Mouse (Mus musculus): ENCODE results near the gene Hoxb8. TPM values are rescaled to one million over a fixed set of nuclear protein-coding genes. Genes with fewer than 3 reads are reported as not detected.

Gene Hoxb8
- polyA plus RNA-seq (2014; fragmentation: Illumina TruSeq; extraction: RNeasy Lipid Tissue Mini Kit (QIAGEN cat#74804); ENCODE audit: low read depth, low replicate concordance), result not detected

GRCm38 (mm10) chr11:96281855-96282570 lies at the start of gene Hoxb8:
Gene Hoxb8 (plus strand): TSS chr11:96281905.

GRCm38 (mm10) chr11:96270996-96271540 lies 10.6 kb upstream of the Hoxb8 start, which contains the start of gene Hoxb9:
Gene Hoxb9 (plus strand): TSS chr11:96271457.

GRCm38 (mm10) chr11:96285771-96286738 lies 4.3 kb downstream of the Hoxb8 start, which contains the start of gene Hoxb7:
Gene Hoxb7 (plus strand): TSS chr11:96286623.

GRCm38 (mm10) chr11:96291681-96292564 lies 10.2 kb downstream of the Hoxb8 start, which contains the start of gene Hoxb6:
Gene Hoxb6 (plus strand): TSS chr11:96292476.

GRCm38 (mm10) chr11:96303151-96304099 lies 21.7 kb downstream of the Hoxb8 start, which contains the start of gene Hoxb5:
Gene Hoxb5 (plus strand): TSS chr11:96303336.

GRCm38 (mm10) chr11:96317608-96318367 lies 36.1 kb downstream of the Hoxb8 start, which contains the start of gene Hoxb4:
Gene Hoxb4 (plus strand): TSS chr11:96318267.

GRCm38 (mm10) chr11:96323154-96323553 lies 41.4 kb downstream of the Hoxb8 start, which contains the start of gene Hoxb3:
Gene Hoxb3 (plus strand): TSS chr11:96323326.

Other genes with a start within 250 kb of the Hoxb8 start
- gene Snf8, start 247.0 kb upstream of the Hoxb8 start, polyA plus RNA-seq (2014; fragmentation: Illumina TruSeq; extraction: RNeasy Lipid Tissue Mini Kit (QIAGEN cat#74804); ENCODE audit: low read depth, low replicate concordance), result 20.3 TPM
- gene Ube2z, start 216.5 kb upstream of the Hoxb8 start, polyA plus RNA-seq (2014; fragmentation: Illumina TruSeq; extraction: RNeasy Lipid Tissue Mini Kit (QIAGEN cat#74804); ENCODE audit: low read depth, low replicate concordance), result 15.9 TPM
- 29.6 TPM for gene Atp5g1, start 206.2 kb upstream of the Hoxb8 start, polyA plus RNA-seq (2014; fragmentation: Illumina TruSeq; extraction: RNeasy Lipid Tissue Mini Kit (QIAGEN cat#74804); ENCODE audit: low read depth, low replicate concordance)
- gene Calcoco2, start 169.9 kb upstream of the Hoxb8 start, polyA plus RNA-seq (2014; fragmentation: Illumina TruSeq; extraction: RNeasy Lipid Tissue Mini Kit (QIAGEN cat#74804); ENCODE audit: low read depth, low replicate concordance), result not detected
- not detected for gene Ttll6, start 148.1 kb upstream of the Hoxb8 start, polyA plus RNA-seq (2014; fragmentation: Illumina TruSeq; extraction: RNeasy Lipid Tissue Mini Kit (QIAGEN cat#74804); ENCODE audit: low read depth, low replicate concordance)
- gene Hoxb13, start 87.6 kb upstream of the Hoxb8 start, polyA plus RNA-seq (2014; fragmentation: Illumina TruSeq; extraction: RNeasy Lipid Tissue Mini Kit (QIAGEN cat#74804); ENCODE audit: low read depth, low replicate concordance), result not detected
- gene Hoxb9, start 10.4 kb upstream of the Hoxb8 start, polyA plus RNA-seq (2014; fragmentation: Illumina TruSeq; extraction: RNeasy Lipid Tissue Mini Kit (QIAGEN cat#74804); ENCODE audit: low read depth, low replicate concordance), result not detected
- gene Hoxb7, start 4.7 kb downstream of the Hoxb8 start, polyA plus RNA-seq (2014; fragmentation: Illumina TruSeq; extraction: RNeasy Lipid Tissue Mini Kit (QIAGEN cat#74804); ENCODE audit: low read depth, low replicate concordance), result 0.42 TPM
- gene Hoxb6, start 10.6 kb downstream of the Hoxb8 start, polyA plus RNA-seq (2014; fragmentation: Illumina TruSeq; extraction: RNeasy Lipid Tissue Mini Kit (QIAGEN cat#74804); ENCODE audit: low read depth, low replicate concordance), result not detected
- 0.21 TPM for gene Hoxb5, start 21.4 kb downstream of the Hoxb8 start, polyA plus RNA-seq (2014; fragmentation: Illumina TruSeq; extraction: RNeasy Lipid Tissue Mini Kit (QIAGEN cat#74804); ENCODE audit: low read depth, low replicate concordance)
- gene Hoxb4, start 36.4 kb downstream of the Hoxb8 start, polyA plus RNA-seq (2014; fragmentation: Illumina TruSeq; extraction: RNeasy Lipid Tissue Mini Kit (QIAGEN cat#74804); ENCODE audit: low read depth, low replicate concordance), result 0.58 TPM
- gene Hoxb3, start 41.4 kb downstream of the Hoxb8 start, polyA plus RNA-seq (2014; fragmentation: Illumina TruSeq; extraction: RNeasy Lipid Tissue Mini Kit (QIAGEN cat#74804); ENCODE audit: low read depth, low replicate concordance), result 0.45 TPM
- gene Hoxb2, start 68.6 kb downstream of the Hoxb8 start, polyA plus RNA-seq (2014; fragmentation: Illumina TruSeq; extraction: RNeasy Lipid Tissue Mini Kit (QIAGEN cat#74804); ENCODE audit: low read depth, low replicate concordance), result 0.72 TPM
- gene Hoxb1, start 83.8 kb downstream of the Hoxb8 start, polyA plus RNA-seq (2014; fragmentation: Illumina TruSeq; extraction: RNeasy Lipid Tissue Mini Kit (QIAGEN cat#74804); ENCODE audit: low read depth, low replicate concordance), result not detected
- gene Skap1, start 182.7 kb downstream of the Hoxb8 start, polyA plus RNA-seq (2014; fragmentation: Illumina TruSeq; extraction: RNeasy Lipid Tissue Mini Kit (QIAGEN cat#74804); ENCODE audit: low read depth, low replicate concordance), result 0.48 TPM

Data from liver, adult 10 weeks (tissue).